Mouse (Mus musculus) cerebellum, adult (tissue): ENCODE measurements around the gene Tmprss6.

ENCODE experiments used
- ATAC-seq: cut with Nextera tagmentation; 2 replicates; pipeline ENCODE4 v1.9.2; 2017; ENCODE audit warnings: mild to moderate bottlenecking, moderate library complexity, mixed read lengths; ENCODE audit not compliant: insufficient number of reproducible peaks, low FRiP score, low TSS enrichment

Gene Tmprss6

DNA sequence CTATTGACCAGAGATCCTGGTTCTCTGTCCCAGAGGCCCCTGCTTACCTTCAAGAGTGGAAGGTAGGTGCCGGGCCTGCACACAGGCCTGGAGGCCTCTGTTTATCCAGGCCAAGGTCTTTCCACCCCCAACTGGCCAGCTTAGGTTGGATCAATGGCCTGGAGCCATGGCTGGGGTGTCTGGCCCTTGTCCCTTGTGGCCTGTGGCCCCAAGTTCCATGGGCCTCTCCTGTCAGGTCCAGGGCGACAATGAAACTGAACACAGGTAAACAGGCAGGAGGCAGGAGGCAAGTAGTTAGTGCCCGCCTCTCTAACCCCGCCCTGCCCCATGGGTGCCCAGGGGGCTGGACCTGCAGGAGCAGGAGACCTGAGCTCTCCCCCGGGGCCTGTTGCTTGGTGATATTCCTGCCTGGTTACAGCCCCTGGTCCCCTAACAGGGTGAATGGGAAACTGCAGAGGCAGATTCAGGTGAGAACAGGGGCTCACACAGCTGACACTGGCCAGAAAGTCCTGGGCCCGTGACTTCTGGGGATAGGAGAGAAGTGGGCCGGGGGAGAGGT lies at the start of gene Tmprss6:
Gene Tmprss6 (minus strand): TSS at position 256 of the 559 bp plus-strand sequence.
- no peak for ATAC-seq

DNA sequence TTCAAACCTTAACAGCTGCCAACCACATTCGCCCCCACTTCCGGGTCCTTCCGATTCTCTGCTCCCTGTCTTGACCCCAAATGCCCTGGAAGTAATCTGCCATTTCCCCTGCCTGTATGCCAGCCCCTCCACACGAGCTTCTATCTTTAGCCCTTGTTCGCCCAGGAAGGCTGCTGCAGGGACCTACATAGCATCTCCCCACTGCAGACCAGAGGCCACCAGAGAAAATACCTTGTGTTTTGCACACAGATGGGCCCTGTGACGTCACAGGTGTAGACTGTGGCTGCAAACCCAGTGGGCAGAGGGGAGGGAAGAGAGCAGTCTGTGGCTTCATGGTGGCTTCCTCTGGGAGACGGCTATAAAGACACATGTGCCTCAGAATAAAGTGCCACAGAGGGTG lies 49.8 kb upstream of the Tmprss6 start:
- no peak for ATAC-seq

DNA sequence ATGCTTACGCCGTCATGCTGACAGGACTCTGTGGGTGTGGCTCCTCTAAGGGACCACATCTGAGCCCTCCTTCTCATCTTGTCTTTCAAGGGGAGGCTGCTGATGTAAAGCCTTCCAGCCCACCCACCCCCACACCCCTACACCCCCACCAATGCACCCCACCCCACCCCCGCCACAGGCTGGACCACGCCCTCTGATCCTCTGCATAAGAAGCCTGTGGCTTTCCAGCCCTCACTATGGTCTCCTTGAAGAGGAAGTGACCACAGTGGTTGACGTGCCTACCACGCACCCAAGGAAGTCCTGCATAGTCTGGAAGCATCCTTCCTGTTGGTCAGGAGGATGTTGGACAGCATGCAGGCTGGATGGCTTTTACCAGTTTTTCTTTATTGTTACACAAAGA lies 47.3 kb upstream of the Tmprss6 start:
- ATAC-seq, result no peak

DNA sequence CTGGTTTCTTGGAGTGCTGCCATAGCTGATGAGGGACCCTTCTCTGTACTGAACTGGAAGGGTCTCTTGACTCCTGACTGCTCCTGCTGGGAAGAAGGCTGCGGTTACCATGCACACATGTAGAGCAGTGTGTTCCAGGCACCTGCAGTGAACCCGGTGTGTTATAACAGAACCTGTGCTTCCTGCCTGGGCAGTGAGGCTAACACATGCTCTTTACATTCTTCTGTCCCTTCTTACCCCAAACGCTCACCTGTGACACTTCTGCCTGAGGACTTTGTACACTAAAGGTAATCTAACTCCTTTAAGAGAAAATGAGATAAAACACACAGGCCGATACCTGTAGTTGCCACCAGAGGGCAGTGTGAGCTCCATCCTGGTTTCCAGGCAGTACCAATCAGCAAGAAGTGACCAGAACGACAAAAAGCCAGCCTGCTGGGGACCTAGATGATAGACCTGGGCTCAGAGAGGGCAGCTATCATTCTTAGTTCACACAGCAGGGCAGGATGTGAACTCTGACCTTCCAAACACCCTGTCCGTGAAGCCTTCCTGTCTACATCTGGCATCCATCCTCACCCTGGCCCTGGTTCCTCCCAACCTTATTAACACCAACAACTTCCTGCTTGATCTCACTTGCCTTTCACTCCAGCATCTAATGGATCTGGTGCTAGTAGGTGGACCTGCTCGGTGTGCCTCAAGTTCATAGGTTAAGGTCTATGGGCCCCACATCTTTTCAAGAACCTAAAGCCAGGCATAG lies 46.1 kb upstream of the Tmprss6 start:
- peak; percentile 56; the same call in 1 of the 2 replicates for ATAC-seq

DNA sequence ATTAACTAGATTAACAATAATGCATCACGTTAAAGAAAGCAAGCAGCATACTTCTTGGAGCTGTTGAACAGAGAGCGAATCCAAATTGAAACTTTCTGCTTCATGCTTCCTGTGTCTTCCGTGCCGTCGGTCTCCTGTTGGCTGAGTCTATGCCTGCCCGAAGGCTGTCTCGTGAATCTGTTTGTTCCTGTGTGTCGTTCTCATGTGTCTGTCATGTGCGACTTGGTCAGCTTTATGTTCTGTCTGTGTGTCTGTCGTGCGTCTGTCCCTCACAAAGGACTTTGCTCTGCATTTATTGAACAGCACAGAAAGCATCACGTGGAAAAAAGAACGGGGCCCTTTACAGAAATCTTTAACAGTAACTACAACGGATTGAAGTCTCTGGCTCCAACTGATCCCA lies 44.6 kb upstream of the Tmprss6 start:
- no peak for ATAC-seq

DNA sequence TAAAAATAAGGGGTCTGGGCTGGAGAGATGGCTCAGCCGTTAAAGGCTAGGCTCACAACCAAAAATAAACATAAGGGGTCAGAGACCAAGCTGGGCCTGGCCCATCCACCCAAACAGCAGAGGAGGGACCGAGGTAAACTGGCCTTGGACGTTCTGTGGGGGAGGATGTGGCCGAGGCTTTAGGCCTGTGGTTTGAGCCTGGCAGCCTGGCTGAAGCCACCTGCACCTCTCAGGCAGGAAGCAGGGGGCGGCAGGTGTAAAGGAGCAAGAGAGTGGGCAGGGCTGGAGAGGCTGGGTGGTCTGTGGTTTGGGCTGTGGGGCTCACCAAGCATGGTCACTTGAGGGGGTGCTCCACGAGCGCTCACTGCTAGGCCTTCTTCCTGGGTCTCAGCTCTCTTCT lies 43.5 kb upstream of the Tmprss6 start:
- ATAC-seq, result no peak

DNA sequence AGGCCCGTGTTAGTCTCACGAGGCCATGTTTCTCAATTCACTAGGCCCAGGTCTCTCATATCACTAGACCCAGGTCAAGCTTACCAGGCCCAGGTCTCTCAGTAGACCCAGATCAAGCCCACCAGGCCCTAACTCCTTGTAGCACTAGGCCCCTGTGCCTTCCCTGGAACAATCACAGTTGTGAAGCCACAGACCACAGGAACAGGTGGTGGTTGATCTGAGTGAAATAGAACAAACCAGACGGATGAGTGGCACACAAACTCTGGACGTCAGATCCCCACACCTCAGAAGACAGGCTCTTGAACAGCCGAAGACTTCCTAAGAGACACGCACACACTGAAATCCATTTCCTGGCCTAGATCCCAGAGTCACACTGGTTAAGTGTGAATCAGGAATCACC lies 42.3 kb upstream of the Tmprss6 start:
- ATAC-seq, result no peak

DNA sequence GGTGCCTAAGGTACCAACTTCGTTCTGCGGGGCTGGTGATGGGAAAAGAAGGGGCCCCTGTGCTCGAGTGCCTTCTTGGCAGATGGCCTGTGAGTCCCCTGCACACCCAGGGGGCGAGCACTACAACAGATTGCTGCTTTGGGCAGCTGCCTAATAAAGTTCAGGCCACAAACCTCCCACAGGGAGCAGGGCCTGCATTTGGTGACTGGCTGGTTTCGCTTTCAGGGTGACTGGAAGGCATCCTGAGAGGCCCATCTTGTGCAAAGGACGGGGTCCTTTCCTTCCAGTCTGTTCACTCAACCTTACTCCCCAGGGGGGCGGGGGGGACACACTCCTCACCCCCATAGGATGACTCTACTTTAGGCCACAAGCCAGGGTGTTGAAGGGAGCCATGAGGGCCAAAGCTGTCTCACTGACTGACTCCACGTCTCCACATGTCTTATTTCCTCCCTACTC lies 41.7 kb upstream of the Tmprss6 start:
- no peak for ATAC-seq

DNA sequence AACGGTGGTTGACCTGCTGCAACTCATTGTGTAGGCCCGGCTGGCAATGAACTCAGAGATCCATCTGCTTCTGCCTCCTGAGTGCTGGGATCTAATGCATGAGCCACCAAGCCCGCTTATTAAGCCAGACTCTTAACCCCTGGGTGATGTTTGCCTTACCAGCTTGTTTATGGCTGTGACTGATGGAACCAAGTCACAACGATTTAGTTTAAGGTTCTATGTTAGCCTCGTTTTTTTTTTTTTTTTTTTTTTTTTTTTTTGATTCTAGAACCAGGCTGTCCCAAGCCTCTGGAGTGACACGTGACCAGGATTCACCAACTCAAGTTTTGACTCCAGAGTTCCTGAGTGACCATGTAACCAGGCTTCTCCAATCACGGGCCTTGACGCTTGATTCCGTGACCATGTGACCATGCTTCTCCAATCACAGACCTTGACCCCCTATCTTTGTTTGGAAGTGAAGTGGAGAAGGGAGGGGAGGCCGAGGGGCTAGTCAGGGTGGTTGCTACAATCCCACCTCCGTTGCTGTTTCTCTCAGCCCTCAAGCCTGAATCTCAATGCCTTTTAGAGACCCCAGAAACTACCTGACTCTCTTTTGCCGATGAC lies 41.0 kb upstream of the Tmprss6 start:
- ATAC-seq, result no peak

DNA sequence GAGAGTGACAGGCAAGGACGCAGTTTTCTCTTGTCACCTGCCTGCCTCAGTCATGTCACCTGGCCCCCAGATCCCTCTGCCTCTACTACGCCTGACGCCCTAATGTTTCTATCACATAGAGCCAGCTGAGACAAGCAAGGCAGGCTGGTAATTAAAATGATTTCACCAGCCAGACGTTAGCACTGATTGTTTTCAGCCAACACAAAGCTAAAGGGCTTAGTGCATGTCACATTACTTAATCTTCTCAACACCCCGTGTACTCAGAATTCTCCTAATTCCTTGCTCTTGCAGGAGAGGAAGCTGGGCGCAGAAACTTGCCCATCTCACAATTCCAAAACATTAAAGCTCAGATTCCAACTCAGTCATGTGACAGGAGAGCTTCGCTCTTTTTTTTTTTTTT lies 40.0 kb upstream of the Tmprss6 start:
- no peak for ATAC-seq

DNA sequence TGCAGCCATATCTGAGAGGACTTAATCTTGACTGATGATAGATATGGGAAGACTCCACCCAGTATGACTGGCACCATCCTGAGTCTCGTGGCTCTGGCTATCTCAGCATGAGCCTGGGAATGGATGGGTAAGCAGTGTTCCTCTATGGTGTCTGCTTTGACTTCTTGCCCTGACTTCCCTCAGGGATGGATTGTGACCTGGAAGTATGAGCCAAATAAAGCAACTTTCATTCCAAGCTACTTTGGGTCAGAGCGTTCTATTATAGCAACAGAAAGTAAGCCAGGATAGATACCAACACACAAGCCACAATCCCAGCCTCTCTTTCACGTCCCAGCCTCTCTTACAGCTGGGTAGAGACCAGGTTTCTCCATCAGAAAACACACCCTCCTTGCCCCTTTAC lies 37.1 kb upstream of the Tmprss6 start:
- no peak for ATAC-seq

DNA sequence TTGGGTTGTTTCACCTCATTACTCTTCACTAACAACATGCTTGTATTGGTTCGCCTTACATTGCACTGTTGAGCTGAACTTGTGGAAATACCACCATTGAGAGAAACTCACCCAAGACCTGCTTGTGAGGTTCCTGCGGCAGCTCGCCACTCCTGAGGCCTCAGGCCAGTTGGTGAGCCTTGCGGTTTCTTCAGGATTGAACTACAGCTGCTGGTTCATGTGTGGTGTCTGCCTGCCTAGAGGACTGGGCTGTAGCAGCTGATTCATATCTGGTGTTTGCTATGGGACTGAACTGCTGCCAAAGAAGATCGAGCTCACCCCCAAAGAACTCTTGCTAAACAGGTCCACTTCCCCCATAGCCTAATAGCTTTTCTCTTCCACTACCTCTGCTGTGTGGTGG lies 36.4 kb upstream of the Tmprss6 start:
- no peak for ATAC-seq

DNA sequence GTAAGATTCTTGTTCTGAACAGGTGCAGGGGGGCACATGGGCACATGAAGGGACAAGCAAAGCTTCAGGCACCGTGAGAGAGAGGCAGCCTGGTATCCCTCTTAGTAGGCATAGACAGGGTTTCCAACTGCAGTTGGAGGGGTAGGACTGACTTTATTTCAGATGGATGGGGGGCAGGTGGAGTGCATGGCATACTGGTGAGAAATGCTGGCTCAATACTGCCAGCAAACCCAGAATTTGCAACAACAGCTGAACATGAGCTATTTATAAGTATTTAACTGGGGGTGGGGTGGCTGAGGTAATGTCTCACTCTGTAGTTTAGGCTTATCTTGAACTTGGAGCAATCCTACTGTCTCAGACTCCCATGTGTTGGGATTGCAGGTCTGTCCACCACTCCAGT lies 35.6 kb upstream of the Tmprss6 start:
- ATAC-seq, result no peak

DNA sequence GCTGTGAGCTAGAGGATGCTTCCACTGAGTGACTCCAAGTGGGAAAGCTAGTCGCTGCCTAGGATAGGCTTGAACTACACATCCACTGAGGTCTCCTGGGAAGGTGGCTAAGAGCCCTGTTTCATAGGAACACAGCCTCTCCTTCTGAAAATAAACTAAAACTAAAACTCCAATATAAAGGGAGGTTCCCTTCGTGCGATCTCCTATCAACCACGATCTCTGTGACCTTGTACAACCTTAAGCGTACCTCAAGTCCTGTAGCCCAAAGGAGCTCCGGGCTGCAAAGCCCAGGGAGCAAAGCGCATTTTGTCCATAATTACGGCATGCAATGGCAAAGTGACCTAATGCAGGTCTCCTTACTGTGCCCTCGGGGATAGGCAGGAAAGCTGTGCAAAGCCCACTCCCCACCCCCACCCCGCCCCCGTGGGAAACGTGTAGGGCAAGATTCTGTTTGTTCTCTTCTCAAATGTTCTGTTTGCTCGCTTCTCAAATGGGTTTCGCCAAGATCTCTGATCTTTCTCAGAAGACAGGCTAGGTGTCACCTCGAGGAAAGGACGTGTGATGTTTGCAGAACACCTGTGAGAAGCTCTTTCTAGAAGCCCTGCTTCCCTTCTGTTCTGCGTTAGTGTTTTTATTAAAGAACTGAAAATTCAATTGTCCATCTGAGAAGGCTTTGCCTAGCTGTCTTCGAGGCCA lies 34.2 kb upstream of the Tmprss6 start:
- ATAC-seq, result no peak

DNA sequence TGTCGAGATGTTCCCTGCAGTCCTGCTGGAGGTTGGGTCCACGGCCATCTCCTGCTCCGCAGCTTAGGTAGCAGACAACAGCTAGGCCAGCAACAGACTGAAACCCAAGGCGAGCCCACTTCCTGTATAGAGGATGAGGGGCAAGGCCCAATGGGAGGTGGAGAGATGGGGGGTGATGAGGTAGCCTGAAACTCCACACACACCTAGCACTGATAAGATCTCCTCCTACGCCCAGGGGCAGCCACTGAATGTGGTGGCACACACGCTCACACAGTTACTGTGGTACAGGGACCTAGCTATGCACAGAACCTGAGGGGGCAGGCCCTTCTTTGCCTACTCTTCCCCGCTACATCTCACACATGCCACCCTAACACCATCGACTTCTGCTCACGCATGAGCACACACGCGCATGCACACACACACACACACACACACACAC lies 26.6 kb upstream of the Tmprss6 start, which contains the start of gene Il2rb:
Gene Il2rb (minus strand): TSS at position 304 of the 439 bp plus-strand sequence.
- no peak for ATAC-seq

DNA sequence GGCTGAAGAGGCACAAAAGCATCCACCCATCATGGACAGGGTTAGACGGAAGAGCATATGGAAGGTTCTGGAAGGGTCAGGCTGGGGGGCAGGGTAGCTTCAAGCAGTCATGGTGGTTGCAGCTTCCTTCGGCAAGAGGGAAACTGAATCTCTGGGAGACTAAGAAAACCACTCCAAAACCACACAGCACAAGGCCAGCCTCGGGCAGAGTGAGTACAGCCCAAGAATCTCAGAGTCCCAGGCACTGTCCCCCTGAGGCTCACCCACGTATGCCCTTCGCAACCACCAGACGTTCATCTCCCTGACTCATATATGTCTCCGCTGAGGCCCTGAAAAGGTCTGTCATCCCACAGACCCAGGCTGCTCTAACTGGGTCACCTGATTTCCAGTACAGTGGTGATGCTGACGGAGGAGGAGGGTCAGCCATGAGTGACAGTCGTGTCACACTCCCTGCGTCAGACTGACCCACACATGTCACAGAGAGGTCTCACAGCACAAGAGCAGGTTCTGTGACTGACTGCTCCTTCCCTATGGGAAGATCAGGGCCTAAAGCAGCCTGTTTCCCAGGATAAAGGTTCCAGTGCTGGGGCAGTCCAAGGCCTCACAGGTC lies 25.1 kb upstream of the Tmprss6 start:
- ATAC-seq, result no peak

DNA sequence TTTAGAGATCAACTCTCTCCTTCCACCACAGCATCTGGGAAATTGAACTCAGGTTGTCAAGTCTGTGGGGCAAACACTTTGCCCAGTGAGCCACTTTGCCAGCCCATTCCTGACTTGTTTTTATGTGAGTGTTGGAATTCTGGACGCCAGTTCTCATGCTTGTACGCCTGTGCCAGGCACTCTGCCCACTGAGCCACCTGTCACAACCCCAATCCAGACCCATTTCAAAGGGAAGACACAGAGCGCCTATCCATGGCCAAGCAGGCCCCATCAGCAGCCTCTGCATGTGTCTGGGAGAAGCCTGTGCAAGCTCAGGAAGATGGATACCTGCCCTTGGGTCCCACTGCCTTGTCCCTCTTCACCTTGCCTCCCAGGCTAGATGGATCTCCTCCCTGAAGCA lies 22.9 kb upstream of the Tmprss6 start:
- no peak for ATAC-seq

DNA sequence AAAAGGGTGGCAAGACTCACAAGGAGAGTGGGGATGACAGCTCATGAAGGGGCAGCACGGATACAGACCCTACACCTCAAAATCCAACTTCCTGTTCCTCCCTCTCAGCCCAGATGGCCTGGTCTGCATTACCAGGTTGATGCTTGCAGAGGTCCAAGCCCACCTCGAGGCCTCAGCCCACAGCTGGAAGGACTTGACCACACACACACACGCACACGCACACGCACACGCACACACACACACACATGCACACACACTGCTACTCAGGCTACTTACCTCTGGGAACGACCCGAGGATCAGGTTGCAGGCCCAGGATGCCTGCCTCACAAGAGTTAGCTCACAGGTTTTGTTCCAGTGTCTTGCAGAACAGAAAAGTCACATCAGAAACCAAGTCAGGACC lies 21.5 kb upstream of the Tmprss6 start:
- no peak for ATAC-seq

DNA sequence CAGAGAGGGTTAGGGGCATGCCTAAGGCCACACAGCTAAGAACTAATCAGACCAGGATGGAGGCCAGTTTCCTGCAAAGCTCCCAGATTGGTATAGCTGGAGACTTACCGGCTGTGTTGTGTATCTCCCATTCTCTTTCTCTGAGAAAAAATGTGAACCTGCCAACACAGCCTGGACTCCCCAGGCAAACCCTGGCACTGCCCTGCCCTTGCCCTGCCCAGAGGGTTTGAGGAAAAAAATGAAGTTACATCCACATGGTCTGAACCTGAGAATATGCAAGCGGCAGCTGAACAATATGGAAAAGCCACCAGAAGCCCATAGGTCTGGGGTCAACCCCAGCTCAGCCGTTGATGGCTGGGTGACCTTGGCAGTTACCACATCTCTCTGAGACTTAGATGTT lies 20.8 kb upstream of the Tmprss6 start:
- no peak for ATAC-seq

DNA sequence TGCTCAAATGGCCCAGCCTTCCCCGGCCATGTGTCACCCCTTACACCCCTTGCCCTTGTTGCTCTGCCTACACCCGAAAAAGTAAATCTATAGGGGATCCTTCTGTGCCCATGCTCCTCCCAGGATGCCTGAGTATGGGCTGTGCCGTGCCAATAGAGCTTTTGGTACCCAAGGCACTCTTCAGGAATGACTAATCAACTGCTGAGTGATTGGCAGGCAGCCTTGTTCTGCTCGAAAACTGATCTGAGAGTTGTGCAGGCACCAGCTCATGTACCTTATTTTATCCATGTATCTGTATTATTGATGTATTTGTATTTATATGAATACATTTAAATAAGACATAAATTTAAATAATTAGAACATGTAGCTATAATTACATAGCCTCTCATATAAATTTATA lies 18.6 kb upstream of the Tmprss6 start:
- ATAC-seq, result no peak

DNA sequence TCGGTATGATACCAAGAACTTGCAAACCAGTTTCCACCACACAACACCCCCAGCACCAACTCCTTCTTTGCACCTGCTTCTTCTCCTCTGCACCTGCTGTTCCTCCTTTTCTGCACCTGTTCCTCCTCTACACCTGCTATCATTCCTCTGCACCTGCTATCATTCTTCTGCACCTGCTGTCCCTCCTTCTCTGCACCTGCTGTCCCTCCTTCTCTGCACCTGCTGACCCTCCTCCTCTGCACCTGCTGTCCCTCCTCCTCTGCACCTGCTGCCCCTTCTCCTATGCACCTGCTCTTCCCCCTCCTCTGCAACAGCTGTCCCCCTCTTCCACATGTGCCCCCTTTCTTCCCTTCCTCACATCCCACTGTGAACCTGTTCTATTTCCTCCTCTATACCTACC lies 18.1 kb upstream of the Tmprss6 start:
- no peak for ATAC-seq
